8 mouse cellular contexts compared by ENCODE assay signal in the genomic region with DNA sequence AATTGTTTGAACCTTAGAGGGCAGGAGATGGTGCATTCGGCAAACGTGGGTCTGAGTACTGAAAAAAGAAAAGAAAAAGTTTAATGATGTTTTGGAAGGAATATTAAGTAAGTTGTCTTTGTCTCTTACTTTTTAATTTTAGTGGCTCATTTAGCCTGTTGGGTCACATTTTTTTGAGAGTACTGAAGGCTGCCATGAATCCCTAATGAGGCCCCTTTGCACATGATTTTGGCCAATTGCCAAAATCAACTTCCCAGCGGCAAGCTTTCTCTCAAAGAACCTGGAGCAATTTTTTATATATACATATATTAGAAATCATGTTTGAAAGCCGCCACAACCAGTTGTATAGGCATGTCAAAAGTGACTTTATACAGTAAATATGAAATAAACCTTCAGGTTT.
DNase-seq lines count a peak whose midpoint lies in the region; ATAC-seq lines count a peak whose summit lies in the region.

No protein-coding gene starts in this region.

- peak; percentile 37 to 55 for DNase-seq in heart, adult 18-20 months
- no peak for DNase-seq in heart, postnatal 25 days (ENCODE audit: low spot score)
- DNase-seq in fat pad, adult 2 months (ENCODE audit: extremely low read depth, low read depth, low spot score) = peak; percentile 40
- no peak for DNase-seq in frontal cortex, postnatal 10 days (ENCODE audit: low spot score in 2 of 2)
- no peak for DNase-seq in embryo, embryonic 10 days (ENCODE audit: low spot score)

- 30% methylated on average over 4 of the region's 4 CpGs for WGBS in hindbrain, embryonic 13.5 days
- WGBS in liver, embryonic 12.5 days (ENCODE audit: insufficient replicate concordance) = 59% methylated on average over 4 of the region's 4 CpGs
- 17% methylated on average over 4 of the region's 4 CpGs for WGBS in stomach, embryonic 15.5 days

- intact Hi-C loops in heart, postnatal 25 days (cut with DNase I) = loop anchor here (2.0 to 10.0 kb wide), 5 partner anchors 59 to 484 kb away; no protein-coding TSS in a partner anchor

- peak overlapping the region; percentile 90 for H3K27ac ChIP-seq in hindbrain, embryonic 13.5 days
- peak overlapping the region; percentile 58; the same call in 1 of the 2 replicates for H3K27ac ChIP-seq in liver, embryonic 12.5 days
- peak overlapping the region; percentile 92 for H3K27ac ChIP-seq in stomach, embryonic 15.5 days

- H3K4me2 ChIP-seq in hindbrain, embryonic 13.5 days = peak overlapping the region; percentile 46
- H3K4me2 ChIP-seq in liver, embryonic 12.5 days = no peak overlapping the region
- H3K4me2 ChIP-seq in stomach, embryonic 15.5 days = peak overlapping the region; percentile 48

- peak overlapping the region; percentile 55; the same call in 1 of the 2 replicates for H3K9ac ChIP-seq in hindbrain, embryonic 13.5 days
- no peak overlapping the region for H3K9ac ChIP-seq in liver, embryonic 12.5 days
- H3K9ac ChIP-seq in stomach, embryonic 15.5 days = peak overlapping the region; percentile 22; the same call in 1 of the 2 replicates

- peak overlapping the region; percentile 34 for H3K4me3 ChIP-seq in hindbrain, embryonic 13.5 days
- H3K4me3 ChIP-seq in liver, embryonic 12.5 days = no peak overlapping the region
- H3K4me3 ChIP-seq in stomach, embryonic 15.5 days (replicated peaks) = peak overlapping the region; percentile 40

- H3K4me1 ChIP-seq in hindbrain, embryonic 13.5 days (replicated peaks) = peaks cover 16% of the 10 kb centered on the region
- H3K4me1 ChIP-seq in liver, embryonic 12.5 days = no peaks in the 10 kb centered on the region
- no peaks in the 10 kb centered on the region for H3K4me1 ChIP-seq in stomach, embryonic 15.5 days

- H3K36me3 ChIP-seq in hindbrain, embryonic 13.5 days = peaks cover 4% of the 10 kb centered on the region; the same call in 1 of the 2 replicates
- H3K36me3 ChIP-seq in liver, embryonic 12.5 days = no peaks in the 10 kb centered on the region
- H3K36me3 ChIP-seq in stomach, embryonic 15.5 days = no peaks in the 10 kb centered on the region

- H3K9me3 ChIP-seq in hindbrain, embryonic 13.5 days = no peaks in the 10 kb centered on the region
- no peaks in the 10 kb centered on the region for H3K9me3 ChIP-seq in liver, embryonic 12.5 days (replicated peaks)
- no peaks in the 10 kb centered on the region for H3K9me3 ChIP-seq in stomach, embryonic 15.5 days

- no peaks in the 10 kb centered on the region for H3K27me3 ChIP-seq in hindbrain, embryonic 13.5 days
- no peaks in the 10 kb centered on the region for H3K27me3 ChIP-seq in liver, embryonic 12.5 days (replicated peaks)
- H3K27me3 ChIP-seq in stomach, embryonic 15.5 days (replicated peaks) = no peaks in the 10 kb centered on the region

- no peak for ATAC-seq in hindbrain, embryonic 13.5 days (ENCODE audit: low FRiP score)
- ATAC-seq in liver, embryonic 12.5 days = no peak
- ATAC-seq in stomach, embryonic 15.5 days (ENCODE audit: insufficient read depth, low FRiP score, low read depth) = no peak

Comparison
In these comparisons a context has a peak if more than half of its experiments do, and no peak if none do; other contexts are left out.
1. DNase-seq: peak in heart, adult 18-20 months (2 of 2) and fat pad, adult 2 months (single experiment); none in heart, postnatal 25 days (single experiment), frontal cortex, postnatal 10 days (0 of 2) and embryo, embryonic 10 days (single experiment).
2. Peak in every context shown above with its lines, with median percentiles within 50 percentile points of each other: H3K27ac ChIP-seq.